Mouse (Mus musculus) forebrain, embryonic 10.5 days (tissue): ENCODE measurements at regions not wholly inside any gene's neighbourhood (a gene's known extent, or its start where the extent isn't known, plus 50 kb on each side); places are given as distances from the start of the nearest gene placed in this dataset. TPM values are rescaled to one million over a fixed set of nuclear protein-coding genes. Genes with fewer than 3 reads are reported as not detected.

Source experiments
- microRNA-seq: library from miRNA; unstranded; fragments of <30 nt; microRNA quantifications from one replicate; pipeline ENCODE4, GENCODE M21; 2017

Small RNAs in the stretch of these regions (microRNA-seq; reads per million reads assigned to microRNA genes)
- not detected for gene Gm44375
